Mouse (Mus musculus) forebrain, embryonic 11.5 days (tissue): Measurements from ENCODE around the gene Trim69. TPM values are rescaled to one million over a fixed set of nuclear protein-coding genes. Genes with fewer than 3 reads are reported as not detected.

Experiments
- ATAC-seq: fragments of 200-750 bp; cut with Nextera tagmentation; replicated peaks from 2 replicates; pipeline ENCODE4 v1.8.0; 2017; ENCODE audit warnings: moderate TSS enrichment; ENCODE audit not compliant: low FRiP score
- DNase-seq: peaks from one replicate; pipeline ENCODE4 v3.0.0-alpha.2; 2017; ENCODE audit warnings: low spot score
- H3K27ac ChIP-seq: fragments of 300-500 bp; sonication (generic); 2 replicates; pipeline ENCODE4 v1.5.1; 2014; ENCODE audit warnings: low read depth, low read length
- H3K27me3 ChIP-seq: fragments of 300-500 bp; sonication (generic); 2 replicates; pipeline ENCODE4 v1.6.1; 2014; ENCODE audit warnings: mild to moderate bottlenecking, low read length, mixed read lengths; ENCODE audit not compliant: control insufficient read depth, insufficient read depth
- H3K36me3 ChIP-seq: fragments of 300-500 bp; sonication (generic); 2 replicates; pipeline ENCODE4 v1.6.1; 2014; ENCODE audit warnings: mild to moderate bottlenecking, low read length, moderate library complexity, mixed read lengths; ENCODE audit not compliant: control insufficient read depth, insufficient read depth
- H3K4me1 ChIP-seq: fragments of 300-500 bp; sonication (generic); replicated peaks from 2 replicates; pipeline ENCODE4 v1.6.1; 2014; ENCODE audit warnings: low read length, mixed read lengths; ENCODE audit not compliant: control insufficient read depth, insufficient read depth
- H3K4me2 ChIP-seq: fragments of 300-500 bp; sonication (generic); 2 replicates; pipeline ENCODE4 v1.6.1; 2014; ENCODE audit warnings: low read depth, mild to moderate bottlenecking, low read length, moderate library complexity, mixed read lengths; ENCODE audit not compliant: severe bottlenecking
- H3K4me3 ChIP-seq: fragments of 300-500 bp; sonication (generic); 2 replicates; pipeline ENCODE4 v1.5.1; 2014; ENCODE audit warnings: low read depth, low read length
- H3K9ac ChIP-seq: fragments of 300-500 bp; sonication (generic); 2 replicates; pipeline ENCODE4 v1.6.1; 2014; ENCODE audit warnings: low read length
- H3K9me3 ChIP-seq: fragments of 300-500 bp; sonication (generic); 2 replicates; pipeline ENCODE4 v1.6.1; 2016; ENCODE audit warnings: low read length, mixed read lengths; ENCODE audit not compliant: control insufficient read depth
- WGBS: fragments of 180-500 bp; shearing (Covaris S2); extraction: QIAGEN DNeasy Blood & Tissue Kit; methylation state at CpG from one replicate; pipeline ENCODE4 v1.1.7; 2014; 5-methylcytosine and 5-hydroxymethylcytosine counted together
- polyA plus RNA-seq: library from polyadenylated mRNA; unstranded; fragments of >200 nt; fragmentation: Nextera tagmentation; extraction: Ambion mirVana; gene quantifications from 2 replicates; pipeline ENCODE4 v1.2.1, GENCODE M21; 2014

Gene Trim69
- polyA plus RNA-seq, 1 experiment from 2014 or later, result not detected

DNA sequence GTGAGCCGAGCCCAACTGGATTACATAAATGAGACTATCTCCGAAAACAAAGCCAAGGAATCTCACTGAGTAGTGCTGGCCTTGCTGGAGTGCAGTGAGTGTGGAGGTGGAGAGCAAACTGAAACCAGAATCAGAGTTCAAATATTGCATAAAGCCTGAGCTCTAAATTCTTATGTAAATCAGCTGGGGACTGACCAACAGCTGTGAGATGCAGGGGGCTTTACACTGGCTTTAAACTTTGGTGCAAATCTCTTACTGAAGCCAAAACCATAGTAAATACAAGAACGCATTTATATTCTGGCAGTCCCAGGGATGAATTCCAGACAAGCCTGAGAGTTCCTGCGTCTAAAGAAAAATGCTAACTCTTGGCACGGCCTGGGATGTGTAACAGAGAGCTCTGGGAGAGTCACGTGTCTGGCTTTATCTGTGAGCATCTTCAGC is 2.1 kb upstream of the Trim69 start:
- 60% methylated on average over 6 of the region's 6 CpGs for WGBS
- H3K4me2 ChIP-seq, result no peak overlapping the region
- DNase-seq (no peak), ATAC-seq (no peak)
- no peaks in the 10 kb centered on the region for H3K36me3 ChIP-seq
- no peaks in the 10 kb centered on the region for H3K9me3 ChIP-seq
- no peaks in the 10 kb centered on the region for H3K4me1 ChIP-seq
- no peak overlapping the region for H3K27ac ChIP-seq
- H3K4me3 ChIP-seq, result no peak overlapping the region
- H3K27me3 ChIP-seq, result no peaks in the 10 kb centered on the region
- no peak overlapping the region for H3K9ac ChIP-seq

DNA sequence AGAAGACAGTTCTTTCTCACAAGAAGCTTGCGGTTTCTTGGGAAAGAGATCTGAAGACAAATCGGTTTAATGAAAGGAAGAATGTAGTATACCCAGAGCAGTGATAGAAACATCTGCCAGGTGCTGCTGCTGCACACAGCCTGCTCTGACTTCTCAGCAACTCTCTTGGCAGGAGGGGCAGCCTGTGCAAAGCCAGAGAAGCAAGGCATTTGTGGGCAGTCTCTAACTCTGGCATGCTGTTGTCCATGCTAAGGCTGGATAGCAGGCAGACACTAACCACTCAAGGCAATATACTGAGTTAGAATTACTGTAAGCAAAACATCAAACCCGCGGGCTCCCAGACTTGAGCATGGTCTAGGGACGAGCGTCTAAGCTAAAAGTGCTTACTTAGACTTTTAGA is 833 bp upstream of the Trim69 start:
- Histone ChIP-seq H3K27me3 (no peaks in the 10 kb centered on the region), H3K27ac (no peak overlapping the region), H3K36me3 (no peaks in the 10 kb centered on the region), H3K4me2 (no peak overlapping the region), H3K9ac (no peak overlapping the region), H3K9me3 (no peaks in the 10 kb centered on the region), H3K4me3 (no peak overlapping the region), H3K4me1 (no peaks in the 10 kb centered on the region)
- DNase-seq, result no peak
- WGBS, result 92% methylated on average over 6 of the region's 6 CpGs
- no peak for ATAC-seq

DNA sequence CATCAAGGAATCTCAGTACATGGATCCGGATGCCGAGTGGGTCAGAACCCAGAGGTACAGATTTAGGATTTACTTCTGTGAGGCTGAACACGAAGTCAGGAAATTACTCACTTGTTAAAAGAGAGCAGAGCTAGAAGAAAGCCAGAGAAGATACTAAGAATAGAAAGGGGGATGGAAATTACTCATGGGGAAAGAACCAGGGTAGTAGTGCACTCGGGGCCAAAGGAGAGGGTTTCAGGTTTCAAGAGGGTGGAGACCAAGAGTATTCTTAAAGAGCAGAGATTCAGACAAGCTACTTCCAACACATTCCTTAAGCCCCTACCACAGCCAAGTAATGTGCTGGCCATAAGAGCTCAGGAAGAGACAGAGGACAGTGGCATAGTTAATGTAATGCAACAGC is 1.0 kb downstream of the Trim69 start:
- DNase-seq (no peak), ATAC-seq (no peak)
- no peak overlapping the region for H3K27ac ChIP-seq
- 50% methylated on average over 4 of the region's 4 CpGs for WGBS
- H3K27me3 ChIP-seq, result no peaks in the 10 kb centered on the region
- no peak overlapping the region for H3K9ac ChIP-seq
- no peak overlapping the region for H3K4me2 ChIP-seq
- H3K9me3 ChIP-seq, result no peaks in the 10 kb centered on the region
- no peak overlapping the region for H3K4me3 ChIP-seq
- H3K4me1 ChIP-seq, result no peaks in the 10 kb centered on the region
- no peaks in the 10 kb centered on the region for H3K36me3 ChIP-seq

DNA sequence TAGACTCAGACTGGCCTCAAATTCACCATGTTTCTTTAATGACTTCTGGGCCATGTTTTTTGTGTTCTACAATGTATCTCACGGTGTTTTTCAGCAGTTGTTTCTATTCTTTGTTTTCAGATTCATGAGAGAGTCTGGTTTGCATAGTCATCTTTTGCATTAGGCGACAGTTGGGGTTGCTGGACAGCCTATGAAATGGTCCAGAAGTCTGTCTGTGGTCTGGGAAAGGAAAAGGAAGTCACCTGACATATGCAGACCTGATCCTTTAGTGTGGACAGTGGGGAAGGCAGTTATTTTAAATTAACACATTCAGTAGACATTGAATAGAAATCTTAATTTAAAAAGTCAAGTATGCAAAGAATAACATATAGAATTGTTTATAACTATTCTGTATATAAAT is 2.0 kb downstream of the Trim69 start:
- no peaks in the 10 kb centered on the region for H3K27me3 ChIP-seq
- no peak overlapping the region for H3K4me2 ChIP-seq
- H3K4me1 ChIP-seq, result no peaks in the 10 kb centered on the region
- no peak overlapping the region for H3K9ac ChIP-seq
- no peaks in the 10 kb centered on the region for H3K36me3 ChIP-seq
- ATAC-seq (no peak), DNase-seq (no peak)
- WGBS, result 85% methylated on average over 2 of the region's 2 CpGs
- H3K4me3 ChIP-seq, result no peak overlapping the region
- no peak overlapping the region for H3K27ac ChIP-seq
- no peaks in the 10 kb centered on the region for H3K9me3 ChIP-seq

DNA sequence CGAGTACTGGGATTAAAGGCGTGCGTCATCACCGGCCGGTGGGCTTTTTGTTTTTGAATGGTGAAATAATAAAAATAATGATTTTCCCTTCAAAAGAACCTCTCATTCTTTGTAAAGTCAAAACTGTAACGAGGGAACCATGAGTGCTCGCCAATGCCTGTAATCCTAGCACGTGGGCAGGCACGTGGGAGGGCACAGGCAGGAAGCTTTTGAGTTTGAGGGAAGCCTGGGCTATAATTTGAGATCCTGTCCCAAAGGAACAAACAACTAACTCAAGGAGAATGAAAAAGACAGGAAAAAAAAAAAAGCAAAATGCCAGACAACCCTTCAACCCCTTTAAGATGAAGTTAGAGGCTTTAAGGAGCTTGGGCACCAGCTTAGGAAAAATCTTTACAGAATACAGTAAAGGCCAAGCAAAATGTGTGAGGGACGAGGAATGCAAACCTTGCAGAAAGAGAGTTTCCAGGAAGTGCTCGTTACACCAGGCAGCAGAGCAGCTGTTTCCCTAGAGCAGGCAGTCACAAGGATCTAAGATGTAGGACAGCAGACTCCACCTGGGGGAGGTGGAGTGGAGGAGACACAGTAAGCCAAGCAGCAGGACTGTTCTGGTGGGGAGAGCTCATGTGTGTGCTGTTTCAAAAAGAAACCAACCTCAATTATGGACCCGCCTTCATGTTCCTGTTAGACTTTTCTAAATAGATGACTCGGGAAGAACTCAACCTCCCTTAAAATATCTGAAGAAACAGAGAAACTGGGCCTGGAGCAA is 3.1 kb downstream of the Trim69 start:
- H3K27ac ChIP-seq, result no peak overlapping the region
- DNase-seq (no peak), ATAC-seq (no peak)
- no peaks in the 10 kb centered on the region for H3K36me3 ChIP-seq
- WGBS, result 80% methylated on average over 13 of the region's 13 CpGs
- H3K9me3 ChIP-seq, result no peaks in the 10 kb centered on the region
- no peak overlapping the region for H3K4me2 ChIP-seq
- H3K4me3 ChIP-seq, result no peak overlapping the region
- no peak overlapping the region for H3K9ac ChIP-seq
- H3K27me3 ChIP-seq, result no peaks in the 10 kb centered on the region
- no peaks in the 10 kb centered on the region for H3K4me1 ChIP-seq

DNA sequence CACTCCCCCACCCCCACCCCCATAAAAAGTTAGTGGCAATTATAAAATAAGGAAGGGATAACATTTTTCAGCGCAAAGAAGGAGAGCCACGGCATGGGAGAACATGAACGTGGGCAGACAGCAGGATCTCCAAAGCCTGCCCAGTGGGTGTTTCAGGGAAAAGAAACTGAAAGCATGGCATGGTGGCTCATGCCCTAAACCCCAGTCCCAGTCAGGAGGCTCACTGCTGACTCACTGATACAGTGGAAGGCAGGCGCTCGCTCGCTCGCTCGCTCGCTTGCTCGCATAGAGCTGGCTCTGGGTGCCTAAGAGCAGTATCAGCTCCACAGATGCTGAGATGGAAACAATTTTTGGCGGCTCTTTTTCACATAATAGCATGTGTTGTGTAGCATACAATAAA is 3.8 kb downstream of the Trim69 start:
- Histone ChIP-seq H3K4me3 (no peak overlapping the region), H3K9me3 (no peaks in the 10 kb centered on the region), H3K9ac (no peak overlapping the region), H3K27ac (no peak overlapping the region), H3K4me2 (no peak overlapping the region), H3K27me3 (no peaks in the 10 kb centered on the region), H3K36me3 (no peaks in the 10 kb centered on the region), H3K4me1 (no peaks in the 10 kb centered on the region)
- WGBS, result 90% methylated on average over 11 of the region's 11 CpGs
- no peak for DNase-seq
- no peak for ATAC-seq

DNA sequence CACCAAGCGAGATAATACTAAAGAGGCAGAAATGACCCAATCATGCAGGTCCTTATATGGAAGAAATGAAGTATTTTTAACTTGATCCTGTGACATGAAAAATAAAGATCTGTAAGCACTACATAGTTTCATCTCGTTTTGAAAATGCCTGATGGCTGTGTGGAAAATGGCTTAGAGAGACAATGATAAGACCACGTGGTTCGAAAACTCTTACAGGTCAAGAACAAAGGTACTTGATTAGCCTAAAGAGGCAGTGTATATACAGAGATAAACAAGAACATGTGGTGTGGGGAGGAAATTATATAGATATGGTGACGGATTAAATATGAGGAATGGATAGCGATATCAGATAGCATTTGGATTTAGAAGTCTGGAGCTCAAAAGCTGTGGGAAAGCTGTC is 10.8 kb downstream of the Trim69 start:
- Histone ChIP-seq H3K36me3 (no peaks in the 10 kb centered on the region), H3K4me1 (no peaks in the 10 kb centered on the region), H3K9ac (no peak overlapping the region), H3K9me3 (no peaks in the 10 kb centered on the region), H3K27me3 (no peaks in the 10 kb centered on the region), H3K27ac (no peak overlapping the region), H3K4me3 (no peak overlapping the region), H3K4me2 (no peak overlapping the region)
- DNase-seq (no peak), ATAC-seq (no peak)
- 87% methylated on average over 6 of the region's 6 CpGs for WGBS

DNA sequence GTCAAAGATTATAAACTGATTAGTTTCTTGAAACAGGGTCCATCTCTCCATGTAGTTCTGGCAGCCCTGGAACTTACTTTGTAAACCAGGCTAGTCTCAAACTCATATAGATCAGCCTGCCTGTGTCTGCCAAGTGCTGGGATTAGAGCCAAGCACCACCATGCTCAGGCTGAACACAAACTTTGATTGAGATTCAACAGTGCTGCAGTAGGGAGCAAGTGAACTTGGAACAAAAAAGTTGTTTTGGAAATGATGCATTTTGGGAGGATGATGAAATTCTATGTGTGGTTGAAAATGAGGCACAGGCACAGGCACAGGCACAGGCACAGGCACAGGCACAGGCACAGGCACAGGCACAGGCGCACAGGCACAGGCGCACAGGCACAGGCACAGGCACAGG is 11.7 kb downstream of the Trim69 start:
- Histone ChIP-seq H3K27me3 (no peaks in the 10 kb centered on the region), H3K36me3 (no peaks in the 10 kb centered on the region), H3K27ac (no peak overlapping the region), H3K9ac (no peak overlapping the region), H3K4me2 (no peak overlapping the region), H3K9me3 (no peaks in the 10 kb centered on the region), H3K4me3 (no peak overlapping the region), H3K4me1 (no peaks in the 10 kb centered on the region)
- DNase-seq, result no peak
- WGBS, result 90% methylated on average over 2 of the region's 2 CpGs
- no peak for ATAC-seq
